Comparison of ENCODE assay signal across 13 mouse cellular contexts in the genomic region with DNA sequence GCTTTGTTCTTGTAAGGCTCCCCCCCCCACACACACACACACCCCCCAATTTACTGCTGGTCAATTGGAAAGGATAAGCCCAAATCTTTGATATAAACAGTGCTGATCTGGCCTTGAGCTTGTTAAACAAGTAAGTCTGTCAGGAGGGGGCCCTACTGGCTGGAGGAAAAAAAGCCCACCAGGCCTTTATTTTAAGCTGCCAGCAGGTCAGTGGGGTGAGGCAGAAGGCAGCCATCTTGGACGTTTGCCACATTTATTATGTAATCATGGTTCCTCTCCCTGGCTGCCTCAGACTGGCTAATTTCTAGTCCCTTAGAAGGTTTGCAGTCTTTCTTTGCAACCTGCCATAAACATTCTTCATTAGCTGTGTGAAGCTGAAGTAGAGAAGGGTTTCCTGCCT.
DNase-seq lines count a peak whose midpoint lies in the region; ATAC-seq lines count a peak whose summit lies in the region.
"Had no signal": no experiment of that assay in that cellular context is flagged by ENCODE, and none has a peak within 500 bp of the region (broad histone marks: within the 10 kb centered on the region; RNA-seq: fewer than 3 reads in every experiment).

No protein-coding gene starts in this region.

- H3K36me3 ChIP-seq in midbrain, embryonic 10.5 days: no peaks in the 10 kb centered on the region
- no peaks in the 10 kb centered on the region for H3K36me3 ChIP-seq in midbrain, embryonic 11.5 days (ENCODE audit: control insufficient read depth, insufficient read depth, low read length)
- H3K36me3 ChIP-seq: liver, embryonic 13.5 days had no signal

- peak; percentile 27 to 34 for DNase-seq in heart, adult 18-20 months
- no peak for DNase-seq in heart, postnatal 25 days (ENCODE audit: low spot score)
- no peak for DNase-seq in midbrain, embryonic 10.5 days (ENCODE audit: low spot score)
- DNase-seq in midbrain, embryonic 11.5 days (ENCODE audit: low spot score, missing footprints): no peak
- DNase-seq in cerebellum, postnatal 25 days: peak; percentile 19 to 30
- DNase-seq in lung, postnatal 14 days: peak; percentile 34
- no peak for DNase-seq in spleen, postnatal 36 days (ENCODE audit: low spot score in 2 of 2)
- DNase-seq in urinary bladder, adult 2 months (ENCODE audit: low spot score): no peak
- DNase-seq: embryo, embryonic 11 days; layer of hippocampus, adult 9-11 months; liver, embryonic 13.5 days had no signal

- intact Hi-C loops in heart, postnatal 25 days (cut with DNase I): loop anchor here (5.0 kb wide), 2 partner anchors 76 to 161 kb away; partner anchors contain the start of gene Med14

- H3K4me3 ChIP-seq in midbrain, embryonic 10.5 days: no peak overlapping the region
- H3K4me3 ChIP-seq in midbrain, embryonic 11.5 days (ENCODE audit: low read depth, low read length): no peak overlapping the region
- H3K4me3 ChIP-seq: liver, embryonic 13.5 days; myocyte had no signal

- no peaks in the 10 kb centered on the region for H3K9me3 ChIP-seq in midbrain, embryonic 10.5 days (replicated peaks)
- H3K9me3 ChIP-seq in midbrain, embryonic 11.5 days (ENCODE audit: control insufficient read depth, low read length): no peaks in the 10 kb centered on the region
- H3K9me3 ChIP-seq: liver, embryonic 13.5 days had no signal

- 0 out of 2 replicates have a peak overlapping the region, but pooled peaks have one; percentile 6 for H3K27ac ChIP-seq in midbrain, embryonic 10.5 days (replicated peaks)
- no peak overlapping the region for H3K27ac ChIP-seq in midbrain, embryonic 11.5 days (ENCODE audit: low read depth, low read length)
- H3K27ac ChIP-seq: liver, embryonic 13.5 days had no signal

- 33% methylated on average over 1 of the region's 1 CpGs for WGBS in midbrain, embryonic 10.5 days
- WGBS in midbrain, embryonic 11.5 days: 47% methylated on average over 1 of the region's 1 CpGs

- no peaks in the 10 kb centered on the region for H3K27me3 ChIP-seq in midbrain, embryonic 10.5 days (ENCODE audit: low read depth, poor library complexity, severe bottlenecking)
- no peaks in the 10 kb centered on the region for H3K27me3 ChIP-seq in midbrain, embryonic 11.5 days (ENCODE audit: control insufficient read depth, insufficient read depth, low read length)
- H3K27me3 ChIP-seq: CH12.LX; liver, embryonic 13.5 days had no signal

- no peak for ATAC-seq in midbrain, embryonic 11.5 days (ENCODE audit: low FRiP score)

- H3K4me1 ChIP-seq in midbrain, embryonic 10.5 days: peaks cover 16% of the 10 kb centered on the region
- peaks cover 3% of the 10 kb centered on the region; the same call in 1 of the 2 replicates for H3K4me1 ChIP-seq in midbrain, embryonic 11.5 days (ENCODE audit: control insufficient read depth, insufficient read depth, low read length)

- no peak overlapping the region for H3K4me2 ChIP-seq in midbrain, embryonic 11.5 days
- H3K4me2 ChIP-seq: liver, embryonic 13.5 days had no signal

- no peak overlapping the region for H3K9ac ChIP-seq in midbrain, embryonic 11.5 days (ENCODE audit: low read length)
- H3K9ac ChIP-seq: liver, embryonic 13.5 days had no signal

Comparison
In these comparisons a context has a peak if more than half of its experiments do, and no peak if none do; other contexts are left out.
1. DNase-seq: peak in heart, adult 18-20 months (2 of 2), cerebellum, postnatal 25 days (2 of 2) and lung, postnatal 14 days (single experiment); none in heart, postnatal 25 days (single experiment), midbrain, embryonic 10.5 days (single experiment), midbrain, embryonic 11.5 days (single experiment), spleen, postnatal 36 days (0 of 2) and urinary bladder, adult 2 months (single experiment).